Mouse (Mus musculus) liver, adult 2 months (tissue): ENCODE data around the gene Cdyl2. TPM values are rescaled to one million over a fixed set of nuclear protein-coding genes. Genes with fewer than 3 reads are reported as not detected.

Experiments used
- DNase-seq: peaks from one replicate; pipeline ENCODE4 v3.0.0-alpha.2; 2011; ENCODE audit warnings: low read depth, low spot score; ENCODE audit errors: extremely low read depth
- H3K27ac ChIP-seq: fragments of 200-500 bp; replicated peaks from 2 replicates; pipeline ENCODE4 v1.5.1; 2012; ENCODE audit warnings: low read depth, mild to moderate bottlenecking, control low read depth, inconsistent platforms, low read length; ENCODE audit not compliant: insufficient read depth
- H3K27me3 ChIP-seq: fragments of 200-500 bp; 2 replicates; pipeline ENCODE4 v1.6.1; 2012; ENCODE audit warnings: mild to moderate bottlenecking, moderate library complexity, low read length, inconsistent platforms; ENCODE audit not compliant: control insufficient read depth, insufficient read depth
- H3K36me3 ChIP-seq: fragments of 200-500 bp; 2 replicates; pipeline ENCODE4 v1.6.1; 2012; ENCODE audit warnings: low read length, inconsistent platforms; ENCODE audit not compliant: control insufficient read depth, insufficient read depth
- H3K4me1 ChIP-seq: fragments of 200-500 bp; 2 replicates; pipeline ENCODE4 v1.6.1; 2011; ENCODE audit warnings: low read length; ENCODE audit not compliant: control insufficient read depth, insufficient read depth
- H3K4me3 ChIP-seq: fragments of 200-500 bp; 2 replicates; pipeline ENCODE4 v1.5.1; 2011; ENCODE audit warnings: low read depth, mild to moderate bottlenecking, control low read depth, low read length, moderate library complexity; ENCODE audit not compliant: insufficient read depth
- H3K79me2 ChIP-seq: fragments of 200-500 bp; 2 replicates; pipeline ENCODE4 v1.6.1; 2012; ENCODE audit warnings: inconsistent platforms, mild to moderate bottlenecking, low read length, moderate library complexity; ENCODE audit not compliant: control insufficient read depth, insufficient read depth
- H3K9ac ChIP-seq: fragments of 200-500 bp; 2 replicates; pipeline ENCODE4 v1.6.1; 2012; ENCODE audit warnings: low read depth, mild to moderate bottlenecking, control low read depth, inconsistent platforms, low read length
- CTCF ChIP-seq: fragments of 200-500 bp; IDR thresholded peaks from 2 replicates; pipeline ENCODE4 v1.5.1; 2011; ENCODE audit warnings: low read depth, low read length, control low read depth
- POLR2A ChIP-seq: fragments of 200-500 bp; IDR thresholded peaks from 2 replicates; pipeline ENCODE4 v1.6.1; 2011; ENCODE audit warnings: low read length, control low read depth; ENCODE audit not compliant: insufficient read depth; ENCODE audit errors: extremely low read depth
- WGBS: fragments of 180-500 bp; shearing (Covaris S2); methylation state at CpG from one replicate; pipeline ENCODE4 v1.1.7; 2018; 5-methylcytosine and 5-hydroxymethylcytosine counted together
- polyA plus RNA-seq: library from polyadenylated mRNA; depleted of rRNA; stranded (reverse); fragments of >200 nt; gene quantifications from 2 replicates; pipeline ENCODE4 v1.2.3, GENCODE M21; 2012
- total RNA-seq: library from RNA; depleted of rRNA; stranded (reverse); fragments of >200 nt; gene quantifications from 2 replicates; pipeline ENCODE4 v1.2.3, GENCODE M21; 2014

Cdyl2 gene
- total and polyA plus RNA-seq, 2 experiments, result 0.81 to 1.1 TPM

DNA sequence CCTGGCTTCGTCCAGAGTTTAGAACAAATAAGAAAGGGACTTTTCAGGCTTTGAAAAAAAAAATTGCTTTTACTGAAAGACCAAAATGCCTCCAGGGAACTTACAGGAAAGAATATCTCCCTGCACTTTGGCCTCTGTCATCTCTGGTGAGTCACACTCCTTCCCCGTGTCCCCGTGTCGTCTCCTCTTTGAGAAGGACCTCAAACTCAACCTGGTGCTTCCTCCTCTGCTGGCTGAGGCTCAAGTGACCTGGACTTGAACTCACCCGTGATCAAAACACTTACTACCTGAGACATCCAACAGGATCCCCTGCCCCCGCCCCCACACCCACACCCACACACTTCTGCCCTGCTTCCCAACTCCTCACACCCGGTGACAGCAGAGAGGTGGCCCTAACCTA lies 103.8 kb downstream of the Cdyl2 start:
- Histone ChIP-seq H3K27me3 (no peaks in the 10 kb centered on the region), H3K27ac (no peak overlapping the region), H3K79me2 (no peaks in the 10 kb centered on the region), H3K4me1 (peaks cover 3% of the 10 kb centered on the region; the same call in 1 of the 2 replicates), H3K9ac (no peak overlapping the region), H3K36me3 (no peaks in the 10 kb centered on the region), H3K4me3 (no peak overlapping the region)
- no peak for DNase-seq
- no peak for TF ChIP-seq CTCF
- TF ChIP-seq POLR2A, result no peak
- WGBS, result 77% methylated on average over 7 of the region's 7 CpGs

DNA sequence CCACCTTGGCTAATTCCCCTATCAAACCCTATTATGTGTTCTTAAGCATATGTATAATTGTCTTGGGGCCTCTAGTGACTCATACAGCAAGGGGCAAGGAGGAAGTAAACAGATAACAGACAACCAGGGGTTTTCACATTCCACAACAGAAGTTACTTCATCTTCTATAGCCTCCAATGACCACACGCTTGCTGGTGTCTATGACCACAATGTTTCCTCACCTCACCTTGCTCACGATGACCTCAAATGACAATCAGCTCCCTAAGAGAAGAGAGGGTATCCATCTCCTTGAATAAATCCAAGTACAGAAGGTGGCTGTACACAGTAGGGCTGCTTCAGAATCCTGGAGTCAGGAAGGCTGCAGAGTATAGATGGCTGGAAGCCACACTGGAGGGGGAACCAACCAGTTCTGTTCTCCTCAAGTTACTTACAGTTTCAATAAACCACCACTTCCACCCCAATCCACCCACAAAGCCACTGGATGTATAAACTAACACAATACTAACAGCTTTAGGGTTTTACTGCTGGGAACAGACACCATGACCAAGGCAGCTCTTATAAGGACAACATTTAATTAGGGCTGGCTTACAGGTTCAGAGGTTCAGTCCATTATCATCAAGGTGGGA lies 104.8 kb downstream of the Cdyl2 start:
- WGBS, result 90% methylated on average over 2 of the region's 2 CpGs
- no peak overlapping the region for H3K27ac ChIP-seq
- H3K4me1 ChIP-seq, result peaks cover 3% of the 10 kb centered on the region; the same call in 1 of the 2 replicates

DNA sequence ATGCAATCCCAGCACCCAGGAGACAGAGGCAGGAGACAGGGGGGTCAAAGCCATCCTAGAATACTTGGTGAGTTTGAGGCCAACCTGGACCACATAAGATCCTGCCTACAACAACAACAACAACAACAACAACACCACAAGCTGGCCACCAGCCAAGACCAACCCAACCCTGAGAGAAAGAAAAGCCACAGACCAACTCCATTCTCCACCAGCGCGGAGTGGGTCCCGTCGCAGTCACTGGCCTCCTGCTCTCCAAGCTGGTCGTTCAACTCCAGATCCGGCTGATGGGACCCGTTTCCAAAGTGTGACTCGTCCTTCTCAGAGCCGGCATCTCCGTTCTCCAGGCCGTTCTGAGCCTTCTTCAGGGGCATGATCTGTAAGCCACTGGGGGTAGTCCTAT lies 109.2 kb downstream of the Cdyl2 start:
- H3K36me3 ChIP-seq, result no peaks in the 10 kb centered on the region
- no peak overlapping the region for H3K27ac ChIP-seq
- no peaks in the 10 kb centered on the region for H3K79me2 ChIP-seq
- 98% methylated on average over 11 of the region's 11 CpGs for WGBS
- H3K4me3 ChIP-seq, result no peak overlapping the region
- TF ChIP-seq CTCF (no peak), POLR2A (no peak)
- no peaks in the 10 kb centered on the region for H3K27me3 ChIP-seq
- H3K9ac ChIP-seq, result no peak overlapping the region
- peaks cover under 1% of the 10 kb centered on the region; the same call in 1 of the 2 replicates for H3K4me1 ChIP-seq
- no peak for DNase-seq

More for the DNA sequence above, 104.8 kb downstream of the Cdyl2 start:
- Histone ChIP-seq H3K79me2 (no peaks in the 10 kb centered on the region), H3K36me3 (no peaks in the 10 kb centered on the region), H3K4me3 (no peak overlapping the region), H3K27me3 (no peaks in the 10 kb centered on the region), H3K9ac (no peak overlapping the region)
- DNase-seq, result peak; percentile 28
- TF ChIP-seq POLR2A (no peak), CTCF (no peak)

DNA sequence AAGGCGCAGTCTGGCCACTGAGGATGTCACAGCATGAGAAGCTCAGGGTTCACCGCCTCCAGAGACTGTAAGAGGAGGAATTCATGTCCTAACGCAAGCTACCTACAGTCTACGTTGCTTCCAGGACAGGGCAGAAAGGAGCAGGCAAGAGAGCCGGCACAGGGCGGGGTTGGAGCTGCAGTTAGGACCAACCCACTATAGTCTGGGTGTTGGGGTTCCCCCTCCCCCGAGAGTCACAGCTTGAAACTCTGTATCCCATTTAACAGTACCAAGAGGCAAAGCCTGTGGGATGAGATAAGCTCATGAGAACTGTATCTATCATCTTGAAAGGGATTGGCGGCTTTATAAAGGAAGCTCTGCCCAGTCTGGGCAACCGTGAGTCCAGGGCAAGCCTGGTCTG lies 110.5 kb downstream of the Cdyl2 start:
- no peaks in the 10 kb centered on the region for H3K27me3 ChIP-seq
- no peak overlapping the region for H3K9ac ChIP-seq
- H3K79me2 ChIP-seq, result no peaks in the 10 kb centered on the region
- no peak overlapping the region for H3K4me3 ChIP-seq
- TF ChIP-seq CTCF (no peak), POLR2A (no peak)
- H3K4me1 ChIP-seq, result no peaks in the 10 kb centered on the region
- 90% methylated on average over 9 of the region's 9 CpGs for WGBS
- H3K36me3 ChIP-seq, result no peaks in the 10 kb centered on the region
- no peak overlapping the region for H3K27ac ChIP-seq
- no peak for DNase-seq

DNA sequence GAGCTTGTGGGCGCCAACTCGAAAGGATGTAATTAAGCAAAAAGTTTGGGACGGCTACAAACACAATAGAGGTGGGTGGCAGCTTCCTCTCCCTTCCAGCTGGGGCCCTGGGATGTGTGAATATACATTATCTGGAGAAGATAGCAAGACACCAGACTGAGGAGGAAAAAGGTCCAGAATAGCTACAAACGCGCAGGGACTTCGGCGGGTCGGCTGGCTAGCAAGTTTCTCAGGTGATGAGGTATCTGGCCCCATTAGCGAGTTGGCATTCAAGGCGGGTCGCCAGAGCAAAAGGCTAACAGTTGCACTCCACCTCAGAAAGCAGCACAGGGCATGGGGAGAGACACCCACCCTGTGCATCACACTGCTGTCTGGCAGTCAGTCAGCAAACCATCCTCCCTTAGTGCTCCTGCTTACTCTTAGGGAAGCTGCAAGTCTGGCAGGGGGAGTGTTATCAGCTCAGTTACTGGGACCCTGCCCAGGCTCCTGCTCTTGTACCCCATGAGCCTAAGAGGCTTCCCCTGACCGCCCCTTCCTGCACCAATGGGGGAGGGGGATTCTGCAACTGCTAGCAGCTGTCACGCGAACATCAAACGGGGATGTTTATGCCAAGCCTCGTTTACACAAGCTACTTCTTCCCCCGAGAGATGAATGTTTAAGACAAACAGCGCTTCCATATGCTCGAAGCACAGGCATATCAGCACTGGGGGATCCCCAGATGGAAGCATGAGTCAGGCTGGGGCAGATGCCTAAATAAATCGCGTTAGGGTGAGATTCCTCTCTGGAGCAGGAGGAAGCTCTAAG lies 111.4 kb downstream of the Cdyl2 start:
- Histone ChIP-seq H3K4me3 (no peak overlapping the region), H3K4me1 (no peaks in the 10 kb centered on the region), H3K36me3 (no peaks in the 10 kb centered on the region), H3K9ac (no peak overlapping the region), H3K27ac (no peak overlapping the region), H3K27me3 (no peaks in the 10 kb centered on the region), H3K79me2 (no peaks in the 10 kb centered on the region)
- 76% methylated on average over 21 of the region's 21 CpGs for WGBS
- DNase-seq, result no peak
- TF ChIP-seq POLR2A (no peak), CTCF (no peak)

DNA sequence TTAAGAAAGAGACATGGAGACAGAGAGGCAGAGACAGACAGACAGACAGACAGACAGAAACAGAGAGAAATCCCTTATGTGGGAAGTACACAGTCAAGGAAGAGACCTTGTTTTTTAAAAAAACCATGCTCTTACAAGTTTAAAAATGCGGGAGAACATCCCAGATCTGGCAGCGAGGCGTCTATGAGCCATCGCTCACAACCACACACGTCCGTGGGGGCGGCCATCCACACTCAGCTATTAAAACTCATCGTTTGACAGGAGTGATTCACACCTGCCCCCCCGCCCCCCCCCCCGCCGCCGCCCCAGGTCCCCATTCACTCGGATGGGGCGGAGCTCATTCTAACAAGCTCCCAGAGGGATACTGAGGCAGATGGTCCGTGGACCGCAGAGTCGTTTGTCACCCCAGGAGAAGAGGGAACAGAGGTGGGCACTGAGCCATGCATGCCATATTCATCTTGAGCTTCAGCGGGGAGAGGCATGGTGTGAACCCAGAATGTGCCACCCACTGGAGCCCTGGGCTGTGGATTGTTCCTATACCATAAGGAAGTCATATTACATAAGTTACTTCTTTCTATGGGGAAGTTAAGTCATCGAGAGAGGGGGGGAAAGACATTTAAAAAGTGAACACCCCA lies 113.0 kb downstream of the Cdyl2 start:
- Histone ChIP-seq H3K9ac (no peak overlapping the region), H3K27ac (no peak overlapping the region), H3K4me1 (no peaks in the 10 kb centered on the region), H3K27me3 (no peaks in the 10 kb centered on the region), H3K36me3 (no peaks in the 10 kb centered on the region), H3K79me2 (no peaks in the 10 kb centered on the region), H3K4me3 (no peak overlapping the region)
- DNase-seq, result no peak
- TF ChIP-seq POLR2A, result no peak
- TF ChIP-seq CTCF, result no peak
- WGBS, result 88% methylated on average over 19 of the region's 19 CpGs
